Mouse (Mus musculus): ENCODE measurements around the gene Fhl1.

Gene Fhl1

GRCm38 (mm10) chrX:56752144-56752543, 20.6 kb downstream of the Fhl1 start:
- DNase-seq (ENCODE audit: low spot score) = no peak

- DNase-seq (ENCODE audit: low spot score) = no peak
These were observed 22.0 kb downstream of the Fhl1 start for GRCm38 (mm10) chrX:56753317-56754289.

- no peak for DNase-seq (ENCODE audit: low spot score)
These were observed 24.1 kb downstream of the Fhl1 start for GRCm38 (mm10) chrX:56755646-56756045.

- DNase-seq (ENCODE audit: low spot score) = peak; percentile 6
These were observed 24.8 kb downstream of the Fhl1 start for GRCm38 (mm10) chrX:56756352-56756751.

GRCm38 (mm10) chrX:56760257-56760760, 28.7 kb downstream of the Fhl1 start:
- no peak for DNase-seq (ENCODE audit: low spot score)

- no peak for DNase-seq (ENCODE audit: low spot score)
These were observed 38.3 kb downstream of the Fhl1 start for GRCm38 (mm10) chrX:56769838-56770237.

GRCm38 (mm10) chrX:56771751-56772150, 40.2 kb downstream of the Fhl1 start:
- no peak for DNase-seq (ENCODE audit: low spot score)

- no peak for DNase-seq (ENCODE audit: low spot score)
These were observed 41.7 kb downstream of the Fhl1 start for GRCm38 (mm10) chrX:56773329-56773728.

GRCm38 (mm10) chrX:56786281-56787061, 54.9 kb downstream of the Fhl1 start:
- no peak for DNase-seq (ENCODE audit: low spot score)

- DNase-seq (ENCODE audit: low spot score) = no peak
These were observed 55.9 kb downstream of the Fhl1 start for GRCm38 (mm10) chrX:56787486-56787885.

GRCm38 (mm10) chrX:56790591-56790990, 59.0 kb downstream of the Fhl1 start:
- no peak for DNase-seq (ENCODE audit: low spot score)

DNA sequence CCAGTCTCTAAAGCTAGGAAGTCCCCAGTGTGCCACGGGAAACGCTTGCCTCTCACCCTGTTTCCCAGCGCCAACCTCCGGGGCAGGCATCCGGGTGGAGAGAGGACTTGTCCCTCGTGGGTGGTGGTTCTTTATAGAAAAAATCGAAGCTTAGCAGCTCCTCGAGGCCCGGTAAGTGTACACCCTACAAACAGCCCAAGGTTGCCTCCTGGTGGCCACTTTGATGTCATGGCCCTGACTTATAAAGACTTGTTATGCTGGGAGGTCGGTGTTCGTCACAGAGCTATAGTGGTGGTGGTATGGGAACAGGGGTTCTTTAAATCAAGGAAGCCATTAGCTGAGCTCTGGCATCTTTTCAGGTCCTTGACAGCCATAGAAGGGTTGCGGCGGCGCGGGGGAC, 59.7 kb downstream of the Fhl1 start:
- peak; percentile 42 for DNase-seq (ENCODE audit: low spot score)

DNA sequence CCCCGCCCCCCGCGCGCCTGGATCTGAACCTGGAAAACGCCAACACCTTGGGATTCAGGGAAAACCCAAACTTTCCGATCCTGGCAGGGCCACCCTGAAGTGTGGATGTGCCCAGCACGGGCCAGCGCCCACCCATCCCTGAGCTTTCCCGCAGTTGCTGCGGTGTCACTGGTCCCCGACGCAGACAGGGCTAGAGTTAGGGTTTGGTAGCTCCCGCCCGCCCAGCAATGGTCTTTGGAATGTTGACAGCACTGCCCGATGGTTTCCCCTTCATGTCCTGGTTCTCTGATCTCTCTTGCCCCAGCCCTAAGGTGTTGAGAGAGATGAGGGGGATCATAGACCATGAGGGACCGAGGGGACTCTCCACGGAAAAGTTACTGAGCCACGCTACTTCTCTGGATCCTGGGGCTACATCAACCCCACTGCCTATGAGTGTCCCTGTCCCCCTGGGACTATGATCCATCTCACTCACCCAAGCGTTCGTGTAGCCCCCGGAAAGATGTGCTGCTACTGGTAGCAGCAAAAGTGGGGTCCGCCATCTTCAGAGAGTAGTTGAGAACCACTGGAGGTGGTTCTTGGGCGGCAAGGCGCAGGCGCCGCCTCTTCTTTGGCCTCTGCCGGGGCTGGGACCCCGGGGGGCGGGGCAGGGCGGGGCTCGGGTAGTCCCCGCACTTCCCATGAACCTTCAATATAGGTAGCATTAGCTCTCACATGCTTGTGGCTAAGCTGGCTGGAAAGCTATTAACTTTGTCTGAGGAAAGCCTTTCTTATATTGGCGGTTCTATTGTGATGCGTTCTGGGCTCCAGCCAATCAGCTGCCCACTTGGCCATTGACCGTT, 90.4 kb downstream of the Fhl1 start, which contains the start of gene Map7d3:
Map7d3 (minus strand) TSS at position 562 of the 839 bp plus-strand sequence.
- no peak for DNase-seq (ENCODE audit: low spot score)

DNA sequence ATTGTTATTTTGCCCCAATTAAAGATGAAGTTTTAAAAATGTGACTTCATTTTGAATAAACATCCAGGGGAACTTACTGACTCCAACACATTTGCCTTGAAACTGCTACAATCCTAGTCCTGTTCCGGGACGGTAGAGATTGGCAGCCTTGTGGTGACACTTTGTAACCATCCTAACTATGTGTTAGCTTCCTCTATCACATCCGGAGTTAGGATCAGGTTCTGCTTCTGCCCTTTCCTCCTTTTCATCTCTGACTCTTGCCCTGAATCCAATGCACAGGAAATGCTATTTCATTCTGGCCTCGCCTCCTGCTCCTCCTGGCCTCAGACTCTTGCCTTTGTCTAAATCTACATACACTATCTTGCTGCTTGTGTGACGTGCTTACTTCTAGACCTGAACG, 95.9 kb downstream of the Fhl1 start:
- no peak for DNase-seq (ENCODE audit: low spot score)

GRCm38 (mm10) chrX:56835842-56836241, 104.3 kb downstream of the Fhl1 start:
- DNase-seq (ENCODE audit: low spot score) = no peak

GRCm38 (mm10) chrX:56839369-56839768, 107.8 kb downstream of the Fhl1 start:
- DNase-seq (ENCODE audit: low spot score) = peak; percentile 0

DNA sequence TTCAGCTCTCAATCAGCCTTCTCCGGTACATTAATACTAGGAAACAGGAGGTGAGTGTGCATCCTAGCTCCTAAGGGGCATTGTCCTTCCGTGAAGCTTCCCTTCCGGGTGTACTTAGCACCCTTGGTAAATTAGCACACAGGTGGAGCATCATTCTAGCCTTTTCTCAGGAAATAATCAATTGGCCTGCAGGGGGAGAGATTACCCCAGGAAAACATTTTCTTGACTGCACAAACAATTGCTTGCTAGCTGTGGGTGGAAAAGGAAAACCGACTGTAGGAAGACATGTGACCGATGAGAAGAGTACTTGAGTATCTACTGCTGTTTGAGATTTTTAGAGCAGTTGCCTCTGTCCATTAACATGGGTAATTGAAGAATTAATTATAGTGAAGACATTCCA, 109.7 kb downstream of the Fhl1 start:
- no peak for DNase-seq (ENCODE audit: low spot score)
